Mouse (Mus musculus) layer of hippocampus, postnatal 14 days (tissue): ENCODE results near the gene Ezh1. TPM values are rescaled to one million over a fixed set of nuclear protein-coding genes. Genes with fewer than 3 reads are reported as not detected.
"Not testable (repeated sequence)": the region's sequence is repeated elsewhere in the genome, so short reads cannot be mapped to it uniquely, and the experiment has no call there.

Experiments used
- DNase-seq, 2 experiments: peaks; one replicate each; pipeline ENCODE4 v3.0.0; 2021 to 2022; ENCODE audit warnings: low spot score in 2 of 2, mixed read lengths in 1 of 2
- total RNA-seq, 2 experiments: library from RNA; stranded (reverse); gene quantifications; 2 replicates each; pipeline ENCODE4 v1.2.3; 2021

The Ezh1 gene
- total RNA-seq, 2 experiments from 2014 or later, result 38.2 to 40.0 TPM

DNA sequence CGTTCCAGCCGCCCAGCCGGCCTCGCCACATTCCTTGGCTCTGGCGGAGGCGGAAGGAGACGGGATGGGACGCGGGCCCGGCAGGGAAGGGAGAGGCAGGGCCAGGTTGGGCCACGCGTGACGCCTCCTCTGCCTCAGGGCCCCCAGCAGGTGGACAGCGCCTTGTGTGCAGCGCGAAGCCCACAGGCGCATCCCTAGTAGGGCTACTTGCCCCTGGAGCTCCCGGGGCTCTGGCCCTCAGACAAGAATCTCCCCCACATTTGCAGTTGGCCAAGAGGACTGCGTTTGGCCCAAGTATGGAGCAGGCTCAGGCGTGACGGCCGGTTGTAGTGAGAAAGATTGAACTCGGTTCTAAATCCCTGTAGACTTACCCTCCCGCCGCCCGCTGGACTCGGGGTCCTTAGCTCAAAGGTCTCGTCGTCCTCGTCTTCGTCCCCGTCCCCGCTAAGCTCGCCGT is 55.9 kb downstream of the Ezh1 start, which contains the start of gene Cntnap1:
Gene Cntnap1, plus strand, starts transcription at position 170 of the 457 bp plus-strand sequence.
- no peak for DNase-seq

DNA sequence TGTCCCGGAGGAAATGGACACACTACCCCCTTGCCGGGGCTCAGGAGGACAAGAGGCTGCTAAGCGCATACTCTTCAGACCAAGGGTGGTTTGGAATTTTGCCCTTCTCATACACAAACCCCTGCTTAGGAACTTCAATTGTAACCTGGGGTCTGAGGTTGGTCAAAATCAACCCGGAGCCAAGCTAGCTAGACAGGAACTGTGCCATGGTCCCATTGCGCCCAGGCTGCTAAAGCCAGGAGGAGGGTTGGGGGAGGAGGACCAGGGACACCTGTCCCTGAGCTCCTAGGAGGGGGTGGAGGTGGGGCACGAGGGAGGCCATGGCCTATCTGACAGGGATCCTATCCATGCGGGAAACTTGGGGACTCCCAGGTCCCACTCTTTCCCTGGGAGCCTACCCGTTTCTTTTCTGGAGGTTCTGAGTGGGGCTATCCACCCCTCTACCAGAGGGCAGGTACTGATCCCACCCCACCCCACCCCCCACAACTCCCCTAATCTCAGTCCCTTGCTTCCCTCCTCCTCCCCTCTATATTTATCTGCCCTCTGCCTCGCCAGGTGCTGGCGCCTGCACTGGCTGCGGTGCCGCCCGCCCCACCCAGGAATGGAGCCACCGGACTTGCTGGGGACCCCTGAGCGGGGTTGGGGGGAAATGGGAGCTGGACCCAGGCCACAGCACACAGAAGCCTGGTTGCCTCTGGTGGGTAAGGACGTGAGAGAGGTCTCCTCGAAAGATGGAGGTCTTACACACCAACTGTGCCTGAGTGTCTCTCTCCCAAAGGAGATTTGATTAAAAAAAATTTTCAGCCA is 56.8 kb downstream of the Ezh1 start:
- no peak for DNase-seq

- DNase-seq, result no peak
These were observed 57.8 kb downstream of the Ezh1 start for GRCm38 (mm10) chr11:101168301-101168980.

DNA sequence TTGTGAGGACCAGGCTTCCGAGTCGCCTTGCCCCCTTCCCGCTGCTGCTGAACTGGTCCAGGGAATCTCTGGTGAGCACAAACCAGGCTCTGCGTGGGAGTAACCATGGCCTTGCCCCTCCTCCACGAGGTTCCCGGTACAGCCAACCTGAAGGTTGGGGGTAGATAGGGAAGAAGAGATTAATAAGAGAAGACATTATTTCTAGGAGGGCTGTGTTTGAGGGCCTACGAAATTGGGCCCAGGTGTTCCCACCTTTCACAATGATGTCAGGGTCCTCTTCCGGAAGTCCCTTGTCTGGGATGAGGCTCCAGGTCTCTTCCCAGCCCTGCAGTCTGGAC is 58.3 kb downstream of the Ezh1 start:
- no peak for DNase-seq

DNA sequence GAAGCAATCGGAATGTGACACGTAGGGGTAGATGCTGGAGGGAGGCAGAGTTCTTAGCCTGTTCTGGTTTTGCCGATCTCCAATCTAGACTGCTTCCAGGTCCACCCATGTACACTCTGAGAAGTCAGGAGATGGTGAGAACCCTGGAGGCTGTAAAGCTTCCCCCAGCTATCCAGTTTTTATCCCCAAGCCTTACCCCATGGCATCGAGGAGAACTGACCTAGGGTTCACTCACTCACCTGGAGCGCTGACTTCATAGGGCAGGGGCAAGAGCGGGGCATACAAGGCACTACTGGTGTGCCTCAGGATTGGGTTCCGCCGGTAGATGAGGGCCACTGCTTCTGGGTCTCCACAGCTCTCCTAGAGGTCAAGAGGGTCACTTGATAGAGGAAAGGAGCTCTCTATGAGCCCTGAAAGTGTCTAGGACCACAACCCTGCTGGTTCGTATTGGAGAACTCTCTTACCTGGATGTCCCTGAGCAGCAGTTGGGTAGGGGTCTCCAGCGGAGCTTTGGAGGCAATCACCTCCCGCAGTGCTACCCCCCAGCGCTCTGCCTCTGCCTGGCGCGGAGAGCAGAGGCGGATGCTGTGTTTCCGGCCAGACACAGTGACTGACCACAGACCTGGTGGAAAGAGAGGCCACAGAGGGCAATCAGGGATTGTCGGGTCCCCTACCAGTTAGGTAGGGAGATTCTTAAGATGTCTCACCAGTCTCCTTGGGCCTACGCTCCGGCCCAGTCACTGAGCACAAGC is 58.9 kb downstream of the Ezh1 start:
- DNase-seq, result no peak

DNA sequence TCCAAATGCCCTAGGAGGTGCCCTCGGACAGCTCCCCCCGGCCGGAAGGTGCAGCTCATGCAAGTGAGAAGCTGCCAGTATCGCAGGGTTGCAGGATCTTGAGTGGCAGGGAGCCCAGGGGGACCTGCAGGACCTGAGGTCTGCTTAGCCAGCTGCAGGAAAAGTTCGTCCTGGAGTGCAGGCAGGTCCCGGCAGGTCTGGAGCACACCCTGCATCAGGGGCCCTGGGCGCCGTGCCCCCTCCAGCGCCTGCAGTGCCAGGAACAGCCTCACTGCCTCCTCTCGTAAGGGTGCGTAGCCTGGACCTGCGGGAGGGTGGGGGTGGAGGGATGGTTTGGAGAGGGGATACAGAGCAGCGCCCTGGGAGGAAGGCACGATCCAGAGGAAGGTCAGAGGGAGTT is 59.9 kb downstream of the Ezh1 start:
- DNase-seq, result no peak

DNA sequence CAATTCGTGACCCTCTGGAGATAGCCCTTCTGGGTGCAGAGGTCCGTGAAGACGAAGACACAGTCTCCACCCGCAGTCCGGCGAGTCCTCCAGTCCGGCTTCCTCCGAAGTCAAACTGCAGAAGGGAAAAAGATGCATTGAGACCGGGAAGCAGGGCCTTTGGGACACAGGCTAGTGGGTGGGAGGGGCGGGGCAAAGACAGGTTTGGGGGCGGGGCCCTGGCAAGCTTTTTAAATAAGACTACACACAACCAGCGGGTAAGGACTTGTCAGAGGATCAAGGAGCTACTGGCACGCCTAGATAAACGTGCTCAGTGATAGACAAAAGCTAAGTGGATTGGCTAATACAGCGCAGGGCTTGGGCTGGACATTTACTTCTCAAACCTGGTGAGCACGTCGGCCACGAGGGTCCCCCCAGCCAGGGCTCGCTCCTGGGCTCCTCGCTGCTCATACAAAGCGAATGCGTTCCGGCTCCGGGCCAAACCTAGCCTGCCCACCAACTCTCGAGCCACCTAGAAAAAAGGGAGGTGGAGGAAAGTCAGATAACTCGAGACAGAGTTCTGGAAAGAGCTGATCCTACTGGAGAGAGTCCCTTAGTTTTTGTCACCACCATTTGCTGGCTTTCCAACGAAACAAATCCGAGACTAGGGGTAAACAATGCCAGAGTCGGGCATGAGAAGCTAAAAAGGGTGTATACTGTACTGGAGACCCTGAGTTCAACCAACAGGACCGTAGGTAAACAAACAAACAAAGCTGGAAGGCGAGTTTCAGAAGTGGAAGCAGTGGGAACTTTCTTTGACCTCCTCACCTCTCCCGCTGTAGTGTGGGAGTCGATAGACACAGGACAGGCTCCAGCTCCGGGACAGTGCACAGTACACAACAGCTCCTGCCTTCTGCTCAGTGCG is 61.3 kb downstream of the Ezh1 start:
- no peak for DNase-seq

- DNase-seq, result no peak
These were observed 62.0 kb downstream of the Ezh1 start for GRCm38 (mm10) chr11:101164351-101164665.

GRCm38 (mm10) chr11:101163476-101164350 is 62.5 kb downstream of the Ezh1 start:
- DNase-seq, result no peak

- DNase-seq, result no peak
These were observed 63.5 kb downstream of the Ezh1 start for GRCm38 (mm10) chr11:101162772-101163171.

DNA sequence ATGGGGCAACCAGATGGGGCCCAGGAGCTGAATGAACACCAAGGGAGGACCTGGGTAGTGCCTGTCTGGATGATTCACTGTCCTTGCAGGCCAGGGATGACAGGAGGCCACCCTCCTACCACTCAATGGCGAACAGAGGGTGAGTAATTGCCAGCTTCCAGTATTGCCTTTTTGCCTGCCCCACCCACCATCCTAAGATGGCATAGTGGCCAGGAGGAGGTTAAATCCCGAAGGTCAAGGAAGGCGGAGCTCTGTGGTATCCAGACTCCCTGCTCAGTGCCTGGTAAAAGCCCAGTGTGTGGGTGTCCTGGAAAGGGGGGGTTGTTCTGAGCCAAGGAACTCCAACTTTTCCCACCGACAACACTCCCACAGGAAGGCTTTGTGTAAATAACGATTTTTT is 64.0 kb downstream of the Ezh1 start:
- no peak for DNase-seq

DNA sequence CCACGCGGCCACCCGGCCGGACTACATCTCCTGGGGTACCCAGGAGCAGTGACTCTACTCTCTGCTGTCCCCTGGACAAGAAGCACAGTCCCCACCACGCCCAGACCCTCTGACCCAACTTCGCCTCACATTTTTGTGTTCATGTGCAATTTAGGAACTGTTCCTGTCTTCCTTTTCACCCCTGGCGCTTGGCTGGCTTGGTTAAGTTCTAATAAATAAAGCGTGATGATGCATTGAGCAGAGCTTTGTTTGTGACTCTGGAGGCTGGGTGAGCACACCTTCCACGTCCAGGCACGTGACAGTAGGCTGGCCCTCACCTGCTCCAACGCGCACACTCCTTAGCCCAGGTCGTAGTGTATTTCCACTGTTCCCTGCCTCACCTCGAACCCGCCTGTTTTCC is 64.7 kb downstream of the Ezh1 start:
- no peak for DNase-seq

DNA sequence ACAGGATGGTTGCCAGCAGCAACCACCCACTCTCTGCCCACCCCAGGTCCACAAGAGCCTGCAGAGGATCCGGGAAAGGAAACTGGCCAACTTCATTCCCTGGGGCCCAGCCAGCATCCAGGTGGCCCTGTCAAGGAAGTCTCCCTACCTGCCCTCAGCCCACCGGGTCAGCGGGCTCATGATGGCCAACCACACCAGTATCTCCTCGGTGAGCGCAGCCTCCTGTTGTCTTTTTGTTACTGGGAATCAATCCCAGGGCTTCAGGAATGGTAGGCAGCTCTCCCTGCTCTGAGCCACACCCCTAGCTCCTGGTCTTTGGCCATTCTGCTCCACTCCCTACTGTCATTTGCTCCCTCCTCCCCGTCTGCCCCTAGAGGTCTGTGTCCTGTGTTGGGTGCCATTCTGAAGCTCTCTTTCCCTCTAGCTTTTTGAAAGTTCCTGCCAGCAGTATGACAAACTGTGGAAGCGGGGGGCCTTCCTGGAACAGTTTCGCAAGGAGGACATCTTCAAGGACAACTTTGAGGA is 65.2 kb downstream of the Ezh1 start:
- not testable (repeated sequence) for DNase-seq

DNA sequence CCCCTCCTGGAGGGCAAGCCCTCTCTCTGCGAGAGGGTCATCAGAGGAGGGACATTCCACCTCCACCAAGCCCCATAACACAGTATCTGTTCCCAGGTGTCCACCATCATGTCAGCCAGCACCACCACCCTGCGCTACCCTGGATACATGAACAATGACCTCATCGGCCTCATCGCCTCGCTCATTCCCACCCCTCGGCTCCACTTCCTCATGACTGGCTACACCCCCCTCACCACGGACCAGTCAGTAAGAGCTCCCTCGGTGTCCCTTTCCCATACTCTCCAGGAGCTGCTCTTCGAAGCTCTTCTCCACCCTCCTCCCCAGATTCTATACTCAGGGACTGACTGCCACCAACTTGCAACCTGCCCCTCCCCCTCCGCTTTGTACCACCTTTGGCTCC is 66.1 kb downstream of the Ezh1 start:
- not testable (repeated sequence) for DNase-seq

GRCm38 (mm10) chr11:101155728-101156371 is 70.4 kb downstream of the Ezh1 start, which contains the start of gene Tubg2:
Gene Tubg2, plus strand, starts transcription at chr11:101155907.
- peak in 1 of 2 experiments; percentile 63 for DNase-seq

DNA sequence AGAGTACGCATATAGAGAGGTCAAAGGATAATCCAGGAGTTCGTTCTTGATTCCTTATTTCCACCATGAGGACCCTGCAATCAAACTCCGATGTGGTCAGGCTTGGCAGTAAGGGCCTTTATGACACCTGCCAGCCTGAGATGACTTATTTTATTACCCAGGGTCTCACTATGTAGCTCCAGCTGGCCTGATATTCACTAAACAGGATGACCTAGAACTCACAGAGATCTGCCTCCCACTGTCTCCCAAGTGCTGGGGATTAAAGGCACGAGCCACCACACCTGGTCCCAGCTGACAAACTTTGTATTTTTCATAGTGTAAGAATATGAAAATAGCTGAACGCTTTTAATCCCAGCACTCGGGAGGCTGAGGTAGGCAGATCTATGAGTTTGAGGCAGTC is 71.1 kb downstream of the Ezh1 start:
- DNase-seq, result no peak

GRCm38 (mm10) chr11:101154648-101155047 is 71.6 kb downstream of the Ezh1 start:
- DNase-seq, result no peak

GRCm38 (mm10) chr11:101152825-101153224 is 73.4 kb downstream of the Ezh1 start:
- DNase-seq, result no peak

DNA sequence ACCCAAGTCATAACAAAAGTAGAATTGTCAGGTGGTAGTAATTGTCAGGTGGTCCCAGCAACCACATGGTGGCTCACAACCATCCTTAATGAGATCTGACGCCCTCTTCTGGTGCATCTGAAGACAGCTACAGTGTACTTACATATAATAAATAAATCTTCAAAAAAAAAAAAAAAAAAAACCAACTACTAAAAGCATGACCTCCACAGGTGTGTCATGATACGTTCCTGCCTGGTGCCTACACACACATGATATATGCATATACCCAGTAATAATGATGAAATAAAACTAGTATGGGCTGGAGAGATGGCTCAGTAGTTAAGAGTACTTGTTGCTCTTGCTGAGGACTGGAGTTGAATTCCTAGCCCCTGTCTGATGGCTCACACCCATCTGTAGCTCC is 75.2 kb downstream of the Ezh1 start:
- no peak for DNase-seq
